Mouse (Mus musculus) bone marrow, adult 2 months (tissue): ENCODE results near the gene Pom121l2. TPM values are rescaled to one million over a fixed set of nuclear protein-coding genes. Genes with fewer than 3 reads are reported as not detected.
"Not testable (repeated sequence)": the region's sequence is repeated elsewhere in the genome, so short reads cannot be mapped to it uniquely, and the experiment has no call there.

ENCODE experiments used
- H3K27ac ChIP-seq: fragments of 200-500 bp; 2 replicates; pipeline ENCODE4 v1.5.1; 2012; ENCODE audit warnings: low read depth, mild to moderate bottlenecking, control low read depth, inconsistent platforms, low read length; ENCODE audit not compliant: control insufficient read depth, poor library complexity, insufficient read depth
- H3K4me1 ChIP-seq: fragments of 200-500 bp; 2 replicates; pipeline ENCODE4 v1.6.1; 2011; ENCODE audit warnings: low read length; ENCODE audit not compliant: control insufficient read depth, insufficient read depth
- H3K4me3 ChIP-seq: fragments of 200-500 bp; replicated peaks from 2 replicates; pipeline ENCODE3; 2011; ENCODE audit warnings: mild to moderate bottlenecking, low read depth, low read length, control low read depth; ENCODE audit not compliant: control insufficient read depth
- CTCF ChIP-seq: fragments of 200-500 bp; IDR thresholded peaks from 2 replicates; pipeline ENCODE4 v1.5.1; 2011; ENCODE audit warnings: low read length, control low read depth; ENCODE audit not compliant: control insufficient read depth, insufficient read depth
- POLR2A ChIP-seq: fragments of 200-500 bp; IDR thresholded peaks from 2 replicates; pipeline ENCODE4 v1.6.1; 2011; ENCODE audit warnings: low read depth, mild to moderate bottlenecking, control low read depth, low read length, borderline replicate concordance; ENCODE audit not compliant: control insufficient read depth
- WGBS: fragments of 180-500 bp; shearing (Covaris S2); methylation state at CpG from one replicate; pipeline ENCODE4 v1.1.7; 2018; 5-methylcytosine and 5-hydroxymethylcytosine counted together
- polyA plus RNA-seq: library from polyadenylated mRNA; stranded (reverse); fragments of >200 nt; gene quantifications from 2 replicates; pipeline ENCODE4 v1.2.4, GENCODE M21; 2011; ENCODE audit warnings: low replicate concordance; ENCODE audit not compliant: missing spikeins, insufficient read depth, insufficient read length

Gene Pom121l2
- polyA plus RNA-seq, 1 experiment = not detected

DNA sequence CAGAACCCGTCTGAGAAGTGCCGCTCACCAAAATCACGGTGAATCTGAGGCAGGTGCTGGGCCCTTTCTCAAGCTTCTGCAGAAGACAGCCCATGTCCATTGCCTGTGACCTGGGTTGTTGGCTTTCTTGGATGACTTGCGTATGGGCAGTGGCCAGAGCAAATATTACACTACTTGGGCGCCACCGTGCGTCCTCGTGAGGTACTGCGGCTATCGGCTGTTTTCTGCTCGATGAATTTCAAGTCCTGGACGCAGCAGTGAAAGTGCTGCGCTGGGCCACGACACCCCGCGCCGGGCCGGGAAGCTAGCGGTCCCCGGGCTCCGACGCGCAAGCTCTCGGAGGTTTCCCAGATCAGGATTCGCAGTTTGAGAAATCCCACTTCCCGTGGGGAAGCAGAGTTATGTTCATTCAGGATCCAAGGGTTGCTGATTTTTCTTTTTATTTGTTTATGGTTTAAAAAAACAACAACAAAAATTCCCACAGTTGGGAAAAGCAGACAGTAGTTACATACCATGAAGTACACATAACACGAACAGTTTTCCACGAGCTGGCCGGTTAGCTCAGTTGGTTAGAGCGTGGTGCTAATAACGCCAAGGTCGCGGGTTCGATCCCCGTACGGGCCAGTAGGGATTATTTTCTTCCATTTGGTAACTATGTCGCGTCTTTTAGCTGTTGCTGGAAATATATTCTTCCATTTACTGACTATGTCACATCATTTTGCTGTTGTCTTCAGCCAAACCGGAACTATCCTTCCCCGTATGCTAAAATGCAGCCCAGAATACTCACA lies 47.9 kb downstream of the Pom121l2 start:
- H3K4me1 ChIP-seq = no peaks in the 10 kb centered on the region; the same call in 1 of the 2 replicates
- H3K4me3 ChIP-seq = peak overlapping the region; percentile 60
- H3K27ac ChIP-seq = peak overlapping the region; percentile 62
- WGBS = 1% methylated on average over 40 of the region's 40 CpGs
- TF ChIP-seq POLR2A (0 out of 2 replicates have a peak, but pooled peaks have one; percentile 18), CTCF (peak; percentile 97)

GRCm38 (mm10) chr13:22029928-22030327 lies 48.9 kb downstream of the Pom121l2 start:
- no peak overlapping the region for H3K27ac ChIP-seq
- no peak for TF ChIP-seq POLR2A
- no peak for TF ChIP-seq CTCF
- no peak overlapping the region for H3K4me3 ChIP-seq
- no peaks in the 10 kb centered on the region; the same call in 1 of the 2 replicates for H3K4me1 ChIP-seq
- WGBS = 71% methylated on average over 8 of the region's 8 CpGs

GRCm38 (mm10) chr13:22030493-22030892 lies 49.5 kb downstream of the Pom121l2 start:
- WGBS = 5% methylated on average over 4 of the region's 4 CpGs
- TF ChIP-seq CTCF (no peak), POLR2A (no peak)
- Histone ChIP-seq H3K27ac (no peak overlapping the region), H3K4me1 (no peaks in the 10 kb centered on the region; the same call in 1 of the 2 replicates), H3K4me3 (no peak overlapping the region)

GRCm38 (mm10) chr13:22033741-22034442 lies 52.9 kb downstream of the Pom121l2 start:
- Histone ChIP-seq H3K27ac (no peak overlapping the region), H3K4me1 (no peaks in the 10 kb centered on the region; the same call in 1 of the 2 replicates), H3K4me3 (peak overlapping the region; percentile 22)
- no peak for TF ChIP-seq POLR2A
- no peak for TF ChIP-seq CTCF
- WGBS = 41% methylated on average over 5 of the region's 5 CpGs

DNA sequence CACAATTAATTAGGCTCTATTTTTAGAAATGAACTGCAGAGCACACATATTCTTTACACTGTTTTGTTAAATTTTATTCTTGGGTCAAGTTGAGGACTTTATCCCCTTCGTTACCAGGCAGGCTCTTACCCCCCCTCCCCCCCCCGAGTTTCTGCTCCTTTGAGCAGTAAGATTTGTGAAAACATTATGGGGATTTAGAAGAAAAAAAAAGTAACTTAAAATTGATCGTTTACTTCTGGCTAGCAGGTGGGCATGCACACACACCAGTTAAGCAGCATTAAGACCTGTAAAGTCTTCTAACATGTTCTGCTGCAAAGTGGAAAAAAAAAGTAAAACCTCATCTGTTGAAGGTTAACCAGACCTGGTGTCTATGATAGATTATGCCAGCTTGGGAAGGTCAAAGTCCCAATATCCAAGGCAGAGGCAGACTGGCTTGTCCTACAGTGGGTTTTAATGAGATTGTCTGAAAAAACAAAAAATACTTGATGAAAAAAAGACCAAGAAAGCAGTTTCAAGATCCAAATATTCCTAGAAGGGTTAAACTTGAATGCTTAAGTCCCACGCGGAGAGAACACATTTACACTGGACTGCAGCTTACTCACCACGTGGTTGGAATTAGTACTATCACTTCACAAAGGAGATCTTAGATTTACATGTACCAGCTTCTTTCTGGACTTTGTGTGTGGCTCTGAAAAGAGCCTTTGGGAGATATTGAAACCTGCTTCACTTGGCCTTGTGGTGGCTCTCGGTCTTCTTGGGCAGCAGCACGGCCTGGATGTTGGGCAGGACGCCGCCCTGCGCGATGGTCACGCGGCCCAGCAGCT lies 53.7 kb downstream of the Pom121l2 start:
- no peak for TF ChIP-seq CTCF
- TF ChIP-seq POLR2A = no peak
- Histone ChIP-seq H3K27ac (peak overlapping the region; percentile 95), H3K4me3 (peak overlapping the region; percentile 72), H3K4me1 (no peaks in the 10 kb centered on the region; the same call in 1 of the 2 replicates)
- WGBS = under 1% methylated on average over 12 of the region's 14 CpGs

GRCm38 (mm10) chr13:22035267-22036148 lies 54.5 kb downstream of the Pom121l2 start, which contains the start of the genes Hist1h2ah and Hist1h2bk:
Hist1h2ah (minus strand) TSS chr13:22035568.
Hist1h2bk (plus strand) TSS chr13:22035870.
- Histone ChIP-seq H3K4me3 (peak within 1 kb of the TSS; percentile 73), H3K27ac (peak within 1 kb of the TSS; percentile 95)
- TF ChIP-seq POLR2A = peak; percentile 94; the same call in 1 of the 2 replicates
- not testable (repeated sequence) for H3K4me1 ChIP-seq
- WGBS = under 1% methylated on average over 30 of the region's 69 CpGs

- Histone ChIP-seq H3K27ac (peak overlapping the region; percentile 93), H3K4me1 (no peaks in the 10 kb centered on the region; the same call in 1 of the 2 replicates), H3K4me3 (peak overlapping the region; percentile 48)
- 2% methylated on average over 22 of the region's 23 CpGs for WGBS
- TF ChIP-seq POLR2A (no peak), CTCF (no peak)
These were observed 55.4 kb downstream of the Pom121l2 start for GRCm38 (mm10) chr13:22036149-22036956.
